Mouse (Mus musculus) kidney, adult 18-20 months (tissue): Measurements from ENCODE around the gene Abca7.
A peak's percentile ranks its signal among the peaks of the same experiment; 100 is the strongest.

Experiments
- DNase-seq: peaks from one replicate; pipeline ENCODE4 v3.0.0; 2021

The Abca7 gene

DNA sequence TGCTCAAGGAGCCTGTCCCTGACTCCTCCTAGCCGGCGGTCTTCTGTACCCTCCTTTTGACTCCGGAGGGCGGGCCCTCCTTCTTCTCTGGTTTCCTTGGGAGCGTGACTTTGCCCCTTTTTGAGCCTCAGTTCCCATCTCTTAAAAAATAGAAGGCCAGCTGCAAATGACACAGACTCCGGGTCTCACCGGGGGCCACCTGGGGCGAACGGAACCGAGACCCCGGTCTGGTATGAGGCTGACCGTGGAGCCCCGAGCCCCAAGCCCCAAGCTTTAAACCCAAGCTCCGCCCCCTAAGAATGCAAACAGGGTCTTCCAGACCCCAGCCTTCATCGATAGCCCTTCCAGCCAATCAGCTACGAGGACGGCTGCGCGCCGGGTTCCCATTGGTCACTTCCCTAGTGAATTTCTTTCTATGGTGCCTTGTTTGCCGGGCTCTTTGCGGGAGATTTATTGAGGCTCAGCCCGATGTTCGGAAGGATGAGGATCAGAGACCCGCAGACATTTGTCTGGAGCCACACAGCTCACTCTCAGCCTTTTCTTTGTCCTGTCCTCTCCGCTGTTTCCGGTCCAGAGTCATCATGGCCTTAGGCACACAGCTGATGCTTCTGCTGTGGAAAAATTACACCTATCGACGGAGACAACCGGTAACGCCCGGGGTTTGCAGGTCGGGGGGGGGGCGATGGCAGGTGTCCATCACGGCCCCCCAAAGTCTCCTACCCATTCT is 903 bp downstream of the Abca7 start:
- peak; percentile 65 for DNase-seq

DNA sequence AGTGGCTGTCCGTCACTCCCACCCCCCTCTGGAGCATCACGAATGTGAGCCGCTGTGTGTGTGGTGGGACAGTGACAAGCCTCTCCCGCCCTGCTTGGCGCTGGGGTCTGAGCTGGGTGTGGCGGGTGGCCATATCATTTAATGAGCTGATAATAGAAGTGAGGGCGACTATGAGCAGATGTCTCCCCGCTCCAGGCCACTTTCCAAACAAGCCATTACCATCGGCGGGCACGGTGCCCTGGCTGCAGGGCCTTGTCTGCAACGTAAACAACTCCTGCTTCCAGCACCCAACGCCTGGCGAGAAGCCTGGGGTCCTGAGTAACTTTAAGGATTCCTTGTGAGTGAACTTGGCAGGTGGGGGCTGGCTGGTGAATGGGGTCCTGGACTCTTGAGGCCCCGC is 1.5 kb downstream of the Abca7 start:
- no peak for DNase-seq

DNA sequence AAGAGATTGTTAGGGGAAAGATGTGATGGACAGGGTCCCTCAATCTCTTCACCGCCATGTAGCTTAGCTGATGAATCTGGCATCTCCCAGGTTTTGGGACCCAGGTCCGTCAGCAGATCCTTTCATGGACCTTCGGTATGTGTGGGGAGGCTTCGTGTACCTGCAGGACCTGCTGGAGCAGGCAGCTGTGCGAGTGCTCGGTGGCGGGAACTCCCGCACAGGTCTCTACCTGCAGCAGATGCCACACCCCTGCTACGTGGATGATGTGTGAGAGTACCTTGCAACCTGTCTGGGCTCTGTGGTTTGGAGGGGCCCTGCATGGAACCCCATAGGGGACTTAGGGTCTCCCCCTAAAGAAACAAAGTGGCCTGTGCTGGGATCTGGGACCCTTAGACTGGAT is 5.7 kb downstream of the Abca7 start:
- no peak for DNase-seq

DNA sequence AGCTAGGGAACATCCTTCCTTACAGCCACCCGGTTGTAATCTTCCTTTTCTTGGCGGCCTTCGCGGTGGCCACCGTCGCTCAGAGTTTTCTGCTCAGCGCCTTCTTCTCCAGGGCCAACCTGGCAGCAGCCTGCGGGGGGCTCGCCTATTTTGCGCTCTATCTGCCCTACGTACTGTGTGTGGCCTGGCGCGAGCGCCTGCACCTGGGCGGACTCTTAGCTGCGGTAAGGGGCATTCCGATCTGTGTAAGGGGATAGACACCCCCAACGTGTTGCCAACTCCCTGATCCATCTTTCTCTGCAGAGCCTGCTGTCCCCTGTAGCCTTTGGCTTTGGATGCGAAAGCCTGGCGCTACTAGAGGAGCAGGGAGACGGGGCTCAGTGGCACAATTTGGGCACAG is 6.5 kb downstream of the Abca7 start:
- no peak for DNase-seq

DNA sequence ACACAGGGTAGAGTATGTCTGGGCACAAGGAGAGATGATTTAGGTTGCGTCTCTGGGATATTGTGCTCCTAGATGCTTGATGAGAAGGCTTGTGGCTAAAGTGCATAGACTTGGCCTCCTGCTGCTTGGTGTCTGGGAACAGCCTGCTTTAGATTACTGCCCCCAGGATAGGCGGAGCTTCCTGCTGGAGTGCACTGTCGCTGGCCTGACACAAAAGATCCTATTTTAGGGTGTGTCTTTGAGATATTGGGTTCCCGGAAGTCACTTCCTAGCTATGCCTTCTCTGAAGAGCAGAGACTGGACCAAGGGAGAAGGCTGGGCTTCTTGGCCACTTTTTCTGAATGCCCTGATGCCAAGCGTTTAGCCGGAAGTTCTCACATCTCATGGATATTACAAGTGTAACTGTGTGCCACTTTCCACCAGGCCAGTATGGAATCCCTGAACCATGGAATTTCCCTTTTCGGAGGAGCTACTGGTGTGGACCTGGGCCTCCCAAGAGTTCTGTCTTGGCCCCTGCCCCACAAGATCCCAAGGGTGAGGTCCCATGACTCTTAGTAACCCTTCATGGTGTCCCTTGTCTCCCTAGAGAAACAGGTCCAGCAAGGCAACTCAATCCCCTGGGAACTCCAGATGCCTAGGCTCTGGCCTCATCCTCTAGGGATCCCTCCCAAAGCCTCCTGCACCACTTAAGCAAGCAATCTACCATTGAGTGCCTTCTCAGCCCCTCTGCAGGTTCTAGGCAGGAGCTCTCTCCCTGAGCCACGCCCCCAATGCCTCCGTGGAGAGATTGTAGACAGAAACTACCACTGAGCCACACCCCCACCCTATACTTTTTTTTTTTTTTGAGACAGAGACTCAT is 7.3 kb downstream of the Abca7 start:
- DNase-seq, result peak; percentile 18

DNA sequence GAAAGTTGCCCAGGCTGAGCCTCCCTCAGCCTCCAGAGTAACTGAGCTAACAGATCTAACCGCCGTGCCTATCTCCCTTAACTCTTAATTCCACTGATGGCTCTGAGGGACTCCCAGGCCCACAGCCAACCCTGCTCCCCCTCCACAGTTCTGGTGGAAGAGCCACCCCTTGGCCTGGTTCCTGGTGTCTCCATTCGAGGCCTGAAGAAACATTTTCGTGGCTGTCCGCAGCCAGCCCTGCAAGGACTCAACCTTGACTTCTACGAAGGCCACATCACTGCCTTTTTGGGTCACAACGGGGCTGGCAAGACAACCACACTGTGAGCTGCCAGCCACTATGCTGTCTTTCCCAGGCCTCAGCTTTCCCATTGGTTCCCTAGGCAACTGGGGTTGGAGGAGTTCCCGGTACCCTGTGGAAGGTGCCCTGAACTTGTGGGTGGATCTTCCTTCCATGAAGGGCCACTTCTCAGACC is 8.0 kb downstream of the Abca7 start:
- no peak for DNase-seq

DNA sequence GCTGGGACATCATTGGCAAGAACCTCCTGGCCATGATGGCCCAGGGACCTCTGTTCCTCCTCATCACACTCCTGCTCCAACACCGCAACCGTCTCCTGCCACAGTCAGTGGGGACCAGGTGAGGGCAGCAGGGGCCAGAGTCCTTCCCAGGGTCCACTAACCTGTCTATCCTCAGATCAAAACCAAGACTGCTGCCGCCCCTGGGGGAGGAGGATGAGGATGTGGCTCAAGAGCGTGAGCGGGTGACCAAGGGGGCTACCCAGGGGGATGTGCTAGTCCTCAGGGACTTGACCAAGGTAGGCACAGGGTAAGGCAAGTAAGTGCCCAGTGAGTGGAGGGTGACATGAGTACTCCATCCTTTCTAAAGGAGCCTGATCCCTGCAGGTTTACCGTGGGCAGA is 15.4 kb downstream of the Abca7 start:
- no peak for DNase-seq

DNA sequence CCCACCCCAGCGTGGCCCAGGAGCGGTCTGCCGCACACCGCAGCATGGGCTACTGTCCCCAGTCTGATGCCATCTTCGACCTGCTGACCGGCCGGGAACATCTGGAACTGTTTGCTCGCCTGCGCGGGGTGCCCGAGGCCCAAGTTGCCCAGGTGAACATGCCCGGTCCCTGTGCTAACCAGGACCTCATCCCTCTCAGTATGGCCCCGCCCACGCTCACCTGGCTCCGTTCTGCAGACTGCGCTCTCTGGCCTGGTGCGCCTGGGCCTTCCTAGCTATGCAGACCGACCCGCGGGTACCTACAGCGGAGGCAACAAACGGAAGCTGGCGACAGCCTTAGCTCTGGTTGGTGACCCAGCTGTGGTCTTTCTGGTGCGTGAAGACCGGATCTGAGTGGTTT is 17.3 kb downstream of the Abca7 start:
- no peak for DNase-seq

DNA sequence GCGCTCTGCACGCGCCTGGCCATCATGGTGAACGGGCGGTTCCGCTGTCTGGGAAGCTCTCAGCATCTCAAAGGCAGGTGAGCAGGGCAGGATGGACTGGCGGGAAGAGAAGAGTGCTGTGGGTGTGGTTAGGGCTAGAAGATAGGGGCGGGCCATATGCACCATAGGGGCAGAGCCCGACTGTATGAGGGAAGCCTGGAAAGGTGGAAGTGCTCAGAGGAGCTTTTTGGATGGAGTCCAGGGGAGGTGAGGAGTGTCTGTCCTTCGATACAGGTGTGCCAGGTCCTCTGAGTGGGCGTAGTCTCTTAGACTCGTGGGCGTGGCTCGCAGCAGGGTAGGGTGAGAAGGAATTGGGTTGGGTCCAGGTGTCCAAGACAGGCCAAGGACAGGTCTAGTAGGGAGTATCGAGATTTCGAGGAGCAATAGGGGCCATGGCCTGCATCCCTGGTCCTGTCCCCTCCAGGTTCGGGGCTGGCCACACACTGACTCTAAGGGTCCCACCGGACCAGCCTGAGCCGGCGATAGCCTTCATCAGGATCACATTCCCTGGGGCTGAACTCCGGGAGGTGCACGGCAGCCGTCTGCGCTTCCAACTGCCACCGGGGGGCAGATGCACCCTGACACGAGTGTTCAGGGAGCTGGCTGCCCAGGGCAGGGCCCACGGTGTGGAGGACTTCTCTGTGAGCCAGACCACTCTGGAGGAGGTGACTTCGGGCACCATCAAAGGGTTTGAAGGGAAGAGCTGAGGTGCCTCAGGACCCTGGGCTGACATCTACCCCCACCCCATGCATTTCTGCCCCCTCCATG is 18.4 kb downstream of the Abca7 start:
- no peak for DNase-seq

DNA sequence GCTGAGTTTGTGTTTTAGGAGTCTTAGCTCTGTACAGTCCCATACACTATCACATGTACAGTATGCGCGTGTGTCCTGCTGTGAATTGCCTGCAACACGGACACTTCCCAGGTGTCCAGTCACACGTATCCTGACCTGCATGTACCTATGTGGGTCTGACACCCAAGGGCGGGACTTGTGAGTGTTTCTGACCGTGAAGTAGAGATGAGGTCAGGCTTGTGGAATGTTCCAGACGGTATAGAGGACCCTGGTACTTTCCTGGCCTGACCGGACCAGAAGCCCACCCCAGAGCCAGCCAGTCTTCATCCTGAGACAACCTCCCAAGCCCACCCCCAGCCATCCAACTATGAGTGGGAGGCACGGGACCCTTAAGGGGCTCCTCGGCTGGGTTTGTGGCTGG is 19.3 kb downstream of the Abca7 start:
- no peak for DNase-seq

DNA sequence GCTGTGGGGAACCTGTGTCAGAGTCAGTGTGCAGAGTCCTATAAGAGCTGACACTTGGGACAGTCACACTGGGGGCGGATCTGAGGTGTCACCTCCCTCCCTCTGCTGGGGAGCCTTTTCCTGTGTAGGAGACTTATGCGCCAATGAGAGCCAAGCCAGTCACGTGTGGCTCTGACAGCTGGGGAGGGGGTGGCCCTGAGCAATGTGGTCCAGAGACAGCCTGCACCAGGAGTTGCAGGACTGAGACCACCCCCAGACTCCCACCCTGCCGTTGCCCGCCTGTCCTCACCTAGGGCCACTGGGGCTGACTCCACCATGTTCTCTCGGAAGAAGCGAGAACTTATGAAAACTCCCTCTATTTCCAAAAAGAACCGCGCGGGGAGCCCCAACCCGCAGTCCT is 20.2 kb downstream of the Abca7 start, which contains the start of gene Arhgap45:
TSS of gene Arhgap45 (plus strand) at position 143 of the 400 bp plus-strand sequence.
- no peak for DNase-seq

DNA sequence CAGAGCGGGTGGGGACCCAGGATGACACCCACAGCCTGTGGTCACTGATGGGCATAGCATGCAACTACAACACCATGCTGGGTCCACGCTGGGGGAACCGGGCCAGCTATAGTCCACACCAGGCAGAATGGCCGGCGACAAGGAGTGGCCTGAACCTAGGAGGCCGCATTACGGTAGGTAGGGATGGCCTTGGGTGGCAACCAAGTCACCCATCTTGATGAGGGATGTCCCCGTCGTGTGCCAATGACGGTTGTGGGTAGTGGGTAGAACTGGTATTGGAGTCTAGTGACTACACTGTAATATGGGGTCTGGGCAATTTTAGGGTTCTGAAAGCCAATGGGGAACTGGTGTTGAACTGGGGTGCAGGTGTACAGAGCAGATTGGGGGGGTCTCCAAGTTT is 20.6 kb downstream of the Abca7 start:
- no peak for DNase-seq

DNA sequence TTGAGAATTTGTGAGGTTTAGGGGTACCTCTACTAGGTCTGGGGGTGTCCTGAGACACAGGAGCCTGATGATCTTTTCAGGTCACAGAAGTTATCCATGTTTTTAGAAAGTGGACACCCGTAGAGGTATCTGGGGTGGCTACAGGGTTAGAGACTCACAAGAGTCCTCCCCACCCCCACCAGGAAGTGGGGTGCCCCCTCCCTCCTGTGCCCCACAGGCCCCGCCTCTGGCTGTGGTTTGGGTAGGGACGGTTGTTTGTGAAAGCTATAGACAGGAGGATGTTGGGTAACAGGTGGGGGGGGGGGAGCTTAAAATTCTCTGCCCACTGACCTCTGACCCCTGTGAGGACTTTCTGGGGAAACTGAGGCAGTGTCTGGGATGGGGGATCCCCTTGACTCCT is 21.1 kb downstream of the Abca7 start:
- no peak for DNase-seq

DNA sequence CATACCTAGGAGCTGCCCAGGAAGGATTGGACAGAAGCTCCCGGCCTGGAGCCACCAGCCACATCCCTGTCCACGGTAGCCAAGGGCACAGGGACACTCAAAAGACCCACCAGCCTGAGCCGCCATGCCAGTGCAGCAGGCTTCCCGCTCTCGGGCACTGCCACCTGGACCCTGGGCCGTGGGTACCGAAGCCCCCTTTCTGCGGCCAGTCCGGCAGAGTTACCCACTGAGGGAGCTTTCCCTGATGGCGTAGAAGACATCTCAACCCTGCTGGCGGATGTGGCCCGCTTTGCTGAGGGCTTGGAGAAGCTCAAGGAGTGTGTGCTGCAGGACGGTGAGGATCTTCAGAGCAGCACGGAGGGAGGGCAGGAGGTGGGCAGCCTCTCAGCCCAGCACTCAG is 21.5 kb downstream of the Abca7 start:
- DNase-seq, result no peak

DNA sequence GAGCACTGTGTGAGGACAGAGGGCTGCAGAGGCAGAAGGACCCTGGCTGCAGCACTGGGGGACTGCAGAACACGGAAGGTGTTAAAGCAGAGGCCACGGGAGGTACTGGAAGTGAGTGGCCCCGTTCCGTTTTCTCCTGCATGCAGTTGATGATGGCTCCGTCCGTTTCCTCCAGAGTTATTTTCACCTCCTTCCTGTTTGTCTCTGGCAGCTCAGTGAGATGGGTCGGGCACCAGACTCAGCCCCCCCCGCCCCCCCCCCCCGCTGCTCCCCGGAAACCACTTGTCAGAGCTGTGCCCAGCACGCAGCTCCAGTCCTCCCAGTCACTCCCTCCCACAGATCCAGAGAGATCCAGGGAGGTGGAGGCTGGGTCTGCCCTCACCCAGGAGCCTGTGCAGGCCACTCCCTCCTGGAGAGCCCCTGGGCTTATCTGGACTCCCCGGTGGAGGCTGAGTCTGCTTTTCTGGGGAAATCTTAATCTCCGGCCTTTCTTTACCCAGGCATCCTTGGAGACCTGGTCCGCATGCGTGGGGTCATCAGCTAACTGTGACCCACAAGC is 22.5 kb downstream of the Abca7 start:
- peak; percentile 31 for DNase-seq

DNA sequence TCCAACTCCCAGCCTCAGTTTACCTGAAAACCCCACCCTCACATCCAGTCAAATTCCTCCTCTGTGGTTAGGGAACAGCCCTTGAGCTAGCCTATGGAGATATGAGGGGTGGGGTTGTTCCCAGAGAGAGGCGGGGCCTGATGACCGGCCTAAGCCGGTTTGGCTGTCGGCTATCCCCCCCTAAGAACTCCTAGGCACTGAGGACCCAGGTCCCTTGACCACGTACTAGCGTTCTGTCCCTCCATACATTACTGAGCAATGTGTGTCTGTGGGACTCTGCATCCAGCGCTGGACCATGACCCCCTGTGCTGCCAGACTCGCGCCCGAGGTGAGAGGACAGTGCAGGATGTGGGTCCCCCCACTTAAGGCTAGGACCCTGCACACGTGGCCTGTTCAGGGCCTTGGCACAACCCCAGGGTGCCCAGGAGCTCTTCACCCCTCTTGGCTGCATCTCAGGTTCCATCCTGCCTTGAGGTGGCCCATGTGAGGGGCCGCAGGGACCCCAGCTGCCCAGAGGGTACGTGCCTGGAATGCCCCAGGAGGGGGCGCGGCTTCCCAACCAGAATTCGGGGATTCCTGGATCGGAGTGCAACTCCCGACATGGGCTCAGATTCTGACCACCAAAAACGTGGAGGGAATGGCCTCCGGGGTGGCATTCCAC is 23.3 kb downstream of the Abca7 start:
- DNase-seq, result no peak

DNA sequence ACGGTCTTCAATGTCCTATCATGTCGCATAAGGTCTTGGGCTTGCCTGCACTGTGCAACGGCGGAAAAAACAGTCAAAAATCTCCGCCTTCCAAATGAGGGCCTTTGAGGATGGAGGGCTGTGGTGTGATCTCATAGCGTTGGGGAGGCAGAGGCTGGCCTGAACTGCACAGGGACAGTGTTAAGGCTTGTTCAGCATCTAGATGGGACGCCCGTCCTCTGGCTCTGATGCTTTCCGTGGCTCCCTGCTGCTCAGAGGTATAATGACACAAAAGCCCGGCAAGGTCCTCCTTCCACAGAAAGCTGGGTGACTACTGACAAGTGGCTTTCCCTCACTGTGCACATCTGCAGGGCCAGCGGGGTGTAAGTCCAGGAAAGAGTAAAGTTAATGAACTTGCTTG is 23.9 kb downstream of the Abca7 start:
- DNase-seq, result no peak

DNA sequence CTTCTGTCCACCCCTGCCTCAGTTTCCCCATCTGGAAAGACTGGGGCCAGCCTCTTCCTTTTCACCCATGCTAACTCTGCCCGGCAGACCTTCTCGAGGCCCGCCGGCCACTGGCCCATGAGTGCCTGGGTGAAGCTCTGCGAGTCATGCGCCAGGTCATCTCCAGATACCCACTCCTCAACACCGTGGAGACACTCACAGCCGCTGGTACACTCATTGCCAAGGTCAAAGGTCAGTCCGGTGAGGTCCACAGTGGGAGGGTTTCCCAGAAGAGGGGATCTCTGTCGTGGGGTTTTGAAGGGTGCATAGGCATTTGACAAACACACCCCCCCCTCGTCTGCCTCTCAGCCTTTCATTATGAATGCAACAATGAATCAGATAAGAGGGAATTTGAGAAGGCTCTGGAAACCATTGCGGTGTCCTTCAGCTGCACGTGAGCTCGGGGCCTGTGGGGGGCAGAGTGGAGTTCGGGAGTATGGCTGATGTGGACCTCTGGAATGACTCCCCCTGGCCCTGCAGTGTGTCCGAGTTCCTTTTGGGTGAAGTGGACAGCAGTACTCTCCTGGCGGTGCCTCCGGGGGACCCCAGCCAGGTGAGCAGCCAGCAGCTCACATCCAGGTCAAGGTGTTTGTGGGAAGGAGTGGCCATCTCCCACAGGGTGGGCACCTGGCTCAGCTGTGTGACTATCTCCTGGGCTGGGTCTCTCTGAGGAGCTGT is 24.5 kb downstream of the Abca7 start:
- no peak for DNase-seq

DNA sequence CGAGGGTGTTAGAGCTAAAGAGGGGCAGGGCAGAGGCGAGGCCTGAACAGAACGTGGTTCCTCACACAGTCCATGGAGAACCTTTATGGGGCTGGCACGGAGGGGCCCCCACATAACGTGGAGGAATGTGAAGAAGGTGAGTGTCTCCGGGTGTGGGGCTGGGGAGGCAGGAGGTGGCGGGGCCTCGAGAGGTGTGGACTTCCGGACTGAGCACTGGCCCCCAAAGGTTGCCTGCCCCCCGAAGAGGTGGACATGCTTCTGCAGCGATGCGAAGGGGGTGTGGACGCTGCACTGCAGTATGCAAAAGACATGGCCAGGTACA is 25.0 kb downstream of the Abca7 start:
- no peak for DNase-seq

DNA sequence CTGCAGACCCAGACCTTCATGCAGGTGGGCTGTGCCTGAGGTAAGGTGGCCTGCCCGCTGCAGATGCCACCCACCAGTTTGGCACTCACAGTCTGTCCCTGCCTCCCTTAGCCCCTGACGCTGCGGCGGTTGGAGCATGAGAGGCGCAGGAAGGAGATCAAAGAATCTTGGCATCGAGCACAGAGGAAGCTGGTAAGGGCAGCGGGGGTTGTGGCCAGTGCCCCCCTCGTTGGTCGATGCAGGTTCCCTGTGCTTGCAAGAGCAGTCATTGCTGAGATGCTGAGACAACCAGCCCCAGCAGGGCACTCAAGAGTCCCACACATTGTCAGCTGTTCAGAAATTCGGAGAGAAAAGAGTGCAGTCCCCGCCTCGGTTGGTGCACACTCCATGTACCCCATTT is 25.9 kb downstream of the Abca7 start:
- DNase-seq, result no peak

DNA sequence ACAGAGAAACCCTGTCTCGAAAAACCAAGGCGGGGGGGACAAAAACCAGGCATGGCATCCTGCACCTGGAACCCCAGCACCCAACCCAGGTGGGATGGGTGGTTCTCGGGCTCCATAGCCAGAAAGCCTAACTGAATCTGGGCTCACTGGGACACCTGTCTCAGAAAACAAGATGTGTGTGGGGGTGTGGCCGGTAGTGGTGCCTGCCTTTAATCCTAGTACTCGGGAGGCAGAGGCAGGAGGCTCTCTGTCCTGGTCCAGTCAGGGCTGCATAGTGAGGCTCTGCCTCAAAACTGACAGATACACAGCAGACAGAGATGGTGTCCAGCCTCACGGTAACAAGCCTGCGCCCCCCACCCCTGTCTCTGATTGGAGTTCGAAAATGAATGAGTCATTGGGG is 26.5 kb downstream of the Abca7 start:
- no peak for DNase-seq

DNA sequence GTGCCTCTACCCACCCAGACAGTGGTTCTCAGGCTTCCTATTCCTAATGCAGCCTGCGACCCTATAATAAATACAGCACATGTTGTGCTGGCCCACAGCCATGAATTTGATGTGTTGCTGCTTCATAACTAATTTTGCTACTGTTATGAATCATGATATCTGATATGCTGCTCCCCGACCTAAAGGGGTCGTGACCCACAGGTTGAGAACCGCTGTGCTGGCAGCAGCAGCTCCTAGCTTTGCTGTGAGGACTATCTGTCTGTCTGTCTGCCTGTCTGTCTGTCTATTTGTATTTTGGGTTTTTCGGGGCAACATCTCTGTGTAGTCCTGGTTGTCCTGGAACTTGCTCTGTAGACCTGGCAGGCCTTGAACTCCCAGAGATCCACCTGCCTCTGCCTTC is 27.5 kb downstream of the Abca7 start:
- DNase-seq, result no peak
